Mouse (Mus musculus): Measurements from ENCODE around the gene Cabp4.

DNA sequence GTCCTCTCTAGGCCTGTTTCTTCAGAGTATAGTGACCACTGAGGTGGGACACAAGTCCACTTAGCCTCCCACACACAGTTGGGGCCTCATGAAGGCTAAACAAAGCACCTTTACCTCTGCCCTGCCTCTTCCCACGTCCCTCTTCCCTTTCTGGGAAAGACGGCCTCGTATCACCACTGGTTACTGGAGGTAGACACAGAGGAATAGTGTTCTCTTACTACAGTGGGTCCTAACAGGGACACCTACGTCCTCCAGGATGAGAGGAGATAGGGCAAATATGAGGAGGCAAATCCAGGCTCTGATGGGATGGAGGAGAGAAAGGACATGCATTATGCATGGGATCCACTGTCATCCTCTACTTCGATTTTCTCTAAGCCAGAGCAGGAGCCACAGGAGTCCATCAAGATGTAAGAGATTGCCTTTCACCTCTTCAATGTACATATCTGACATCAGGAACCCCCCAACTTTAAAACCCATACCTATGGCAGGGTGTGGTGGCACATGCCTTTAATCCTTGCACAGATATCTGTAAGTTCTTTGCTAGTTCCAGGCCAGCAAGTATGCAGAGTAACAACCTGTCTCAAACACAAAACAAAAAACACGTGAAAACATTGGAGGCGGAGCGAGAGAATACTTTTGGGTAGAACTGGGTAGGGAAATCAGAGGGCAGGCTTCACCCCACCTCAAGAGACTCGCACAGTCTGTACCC, 4.1 kb upstream of the Cabp4 start:
- TF ChIP-seq CTCF (conservative IDR thresholded peaks at IDR 0.05; ENCODE audit: low read length), result no peak
- no peak for TF ChIP-seq NANOG (IDR thresholded peaks at IDR 0.05; ENCODE audit: borderline replicate concordance, low read length)
- TF ChIP-seq POU5F1 (IDR thresholded peaks at IDR 0.05; ENCODE audit: borderline replicate concordance, low read length), result peak; percentile 70; the same call in 1 of the 2 replicates

Data from E14TG2a.4 (cell line).